Mouse (Mus musculus): ENCODE results near the gene Ccdc40. TPM values are rescaled to one million over a fixed set of nuclear protein-coding genes. Genes with fewer than 3 reads are reported as not detected.

The Ccdc40 gene
- polyA plus RNA-seq, 1 experiment from 2014 or later, result 2.9 TPM

- WGBS, result 3% methylated on average over 18 of the region's 18 CpGs
- Histone ChIP-seq H3K27me3 (ENCODE audit: control insufficient read depth, insufficient read depth, low read length) (no peaks in the 10 kb centered on the region), H3K4me1 (ENCODE audit: control insufficient read depth, insufficient read depth, low read length) (peaks cover 63% of the 10 kb centered on the region), H3K9ac (ENCODE audit: low read length) (peak overlapping the region; percentile 70), H3K27ac (ENCODE audit: low read length) (peak overlapping the region; percentile 99), H3K4me2 (ENCODE audit: low read depth, low read length) (peak overlapping the region; percentile 68), H3K36me3 (ENCODE audit: control insufficient read depth, insufficient read depth) (no peaks in the 10 kb centered on the region), H3K4me3 (ENCODE audit: low read length) (peak overlapping the region; percentile 38), H3K9me3 (replicated peaks; ENCODE audit: control insufficient read depth, low read length) (no peaks in the 10 kb centered on the region)
- ATAC-seq (replicated peaks; ENCODE audit: extremely low read depth, insufficient read depth, low FRiP score), result peak; percentile 85
Observed at GRCm38 (mm10) chr11:119215038-119215904, 13.1 kb upstream of the Ccdc40 start.

- peak overlapping the region; percentile 70 for H3K9ac ChIP-seq (ENCODE audit: low read length)
- peaks cover 63% of the 10 kb centered on the region for H3K4me1 ChIP-seq (ENCODE audit: control insufficient read depth, insufficient read depth, low read length)
- H3K36me3 ChIP-seq (ENCODE audit: control insufficient read depth, insufficient read depth), result no peaks in the 10 kb centered on the region
- H3K27me3 ChIP-seq (ENCODE audit: control insufficient read depth, insufficient read depth, low read length), result no peaks in the 10 kb centered on the region
- peak overlapping the region; percentile 68 for H3K4me2 ChIP-seq (ENCODE audit: low read depth, low read length)
- WGBS, result 27% methylated on average over 9 of the region's 9 CpGs
- peak overlapping the region; percentile 99 for H3K27ac ChIP-seq (ENCODE audit: low read length)
- ATAC-seq (replicated peaks; ENCODE audit: extremely low read depth, insufficient read depth, low FRiP score), result peak; percentile 19; the same call in 1 of the 2 replicates
- H3K4me3 ChIP-seq (ENCODE audit: low read length), result peak overlapping the region; percentile 38
- H3K9me3 ChIP-seq (replicated peaks; ENCODE audit: control insufficient read depth, low read length), result no peaks in the 10 kb centered on the region
Observed at GRCm38 (mm10) chr11:119215905-119216507, 12.4 kb upstream of the Ccdc40 start.

- Histone ChIP-seq H3K9ac (ENCODE audit: low read length) (no peak overlapping the region), H3K4me3 (ENCODE audit: low read length) (no peak overlapping the region), H3K27me3 (ENCODE audit: control insufficient read depth, insufficient read depth, low read length) (no peaks in the 10 kb centered on the region), H3K4me1 (ENCODE audit: control insufficient read depth, insufficient read depth, low read length) (peaks cover 63% of the 10 kb centered on the region), H3K9me3 (replicated peaks; ENCODE audit: control insufficient read depth, low read length) (no peaks in the 10 kb centered on the region), H3K27ac (ENCODE audit: low read length) (no peak overlapping the region), H3K4me2 (ENCODE audit: low read depth, low read length) (no peak overlapping the region), H3K36me3 (ENCODE audit: control insufficient read depth, insufficient read depth) (no peaks in the 10 kb centered on the region)
- ATAC-seq (replicated peaks; ENCODE audit: extremely low read depth, insufficient read depth, low FRiP score), result no peak
- WGBS, result 91% methylated on average over 6 of the region's 6 CpGs
Observed at GRCm38 (mm10) chr11:119217861-119218260, 10.5 kb upstream of the Ccdc40 start.

- Histone ChIP-seq H3K4me3 (ENCODE audit: low read length) (no peak overlapping the region), H3K4me1 (ENCODE audit: control insufficient read depth, insufficient read depth, low read length) (peaks cover 46% of the 10 kb centered on the region), H3K9ac (ENCODE audit: low read length) (peak overlapping the region; percentile 58), H3K4me2 (ENCODE audit: low read depth, low read length) (peak overlapping the region; percentile 52), H3K36me3 (ENCODE audit: control insufficient read depth, insufficient read depth) (no peaks in the 10 kb centered on the region), H3K27ac (ENCODE audit: low read length) (peak overlapping the region; percentile 80), H3K9me3 (replicated peaks; ENCODE audit: control insufficient read depth, low read length) (no peaks in the 10 kb centered on the region), H3K27me3 (ENCODE audit: control insufficient read depth, insufficient read depth, low read length) (no peaks in the 10 kb centered on the region)
- 22% methylated on average over 17 of the region's 17 CpGs for WGBS
- ATAC-seq (replicated peaks; ENCODE audit: extremely low read depth, insufficient read depth, low FRiP score), result peak; percentile 35
Observed at GRCm38 (mm10) chr11:119219816-119220465, 8.4 kb upstream of the Ccdc40 start.

GRCm38 (mm10) chr11:119221812-119222510 is 6.4 kb upstream of the Ccdc40 start:
- Histone ChIP-seq H3K36me3 (ENCODE audit: control insufficient read depth, insufficient read depth) (no peaks in the 10 kb centered on the region), H3K9me3 (replicated peaks; ENCODE audit: control insufficient read depth, low read length) (no peaks in the 10 kb centered on the region), H3K27me3 (ENCODE audit: control insufficient read depth, insufficient read depth, low read length) (no peaks in the 10 kb centered on the region), H3K9ac (ENCODE audit: low read length) (0 out of 2 replicates have a peak overlapping the region, but pooled peaks have one; percentile 14), H3K4me1 (ENCODE audit: control insufficient read depth, insufficient read depth, low read length) (peaks cover 30% of the 10 kb centered on the region), H3K4me3 (ENCODE audit: low read length) (no peak overlapping the region), H3K4me2 (ENCODE audit: low read depth, low read length) (no peak overlapping the region), H3K27ac (ENCODE audit: low read length) (no peak overlapping the region)
- 54% methylated on average over 10 of the region's 11 CpGs for WGBS
- ATAC-seq (replicated peaks; ENCODE audit: extremely low read depth, insufficient read depth, low FRiP score), result no peak

GRCm38 (mm10) chr11:119223124-119223890 is 5.1 kb upstream of the Ccdc40 start:
- 81% methylated on average over 20 of the region's 20 CpGs for WGBS
- no peak for ATAC-seq (replicated peaks; ENCODE audit: extremely low read depth, insufficient read depth, low FRiP score)
- no peaks in the 10 kb centered on the region for H3K27me3 ChIP-seq (ENCODE audit: control insufficient read depth, insufficient read depth, low read length)
- no peak overlapping the region for H3K27ac ChIP-seq (ENCODE audit: low read length)
- H3K36me3 ChIP-seq (ENCODE audit: control insufficient read depth, insufficient read depth), result no peaks in the 10 kb centered on the region
- no peak overlapping the region for H3K4me3 ChIP-seq (ENCODE audit: low read length)
- H3K4me2 ChIP-seq (ENCODE audit: low read depth, low read length), result no peak overlapping the region
- no peaks in the 10 kb centered on the region for H3K9me3 ChIP-seq (replicated peaks; ENCODE audit: control insufficient read depth, low read length)
- H3K9ac ChIP-seq (ENCODE audit: low read length), result no peak overlapping the region
- H3K4me1 ChIP-seq (ENCODE audit: control insufficient read depth, insufficient read depth, low read length), result peaks cover 34% of the 10 kb centered on the region

- Histone ChIP-seq H3K4me1 (ENCODE audit: control insufficient read depth, insufficient read depth, low read length) (peaks cover 32% of the 10 kb centered on the region), H3K36me3 (ENCODE audit: control insufficient read depth, insufficient read depth) (no peaks in the 10 kb centered on the region)
- 94% methylated on average over 6 of the region's 6 CpGs for WGBS
Observed at GRCm38 (mm10) chr11:119224926-119225325, 3.4 kb upstream of the Ccdc40 start.

GRCm38 (mm10) chr11:119225634-119226033 is 2.7 kb upstream of the Ccdc40 start:
- H3K4me2 ChIP-seq (ENCODE audit: low read depth, low read length), result no peak overlapping the region
- peaks cover 7% of the 10 kb centered on the region; the same call in 1 of the 2 replicates for H3K27me3 ChIP-seq (ENCODE audit: control insufficient read depth, insufficient read depth, low read length)
- H3K9ac ChIP-seq (ENCODE audit: low read length), result no peak overlapping the region
- H3K4me3 ChIP-seq (ENCODE audit: low read length), result no peak overlapping the region
- no peaks in the 10 kb centered on the region for H3K9me3 ChIP-seq (replicated peaks; ENCODE audit: control insufficient read depth, low read length)
- H3K4me1 ChIP-seq (ENCODE audit: control insufficient read depth, insufficient read depth, low read length), result peaks cover 25% of the 10 kb centered on the region
- H3K27ac ChIP-seq (ENCODE audit: low read length), result no peak overlapping the region
- H3K36me3 ChIP-seq (ENCODE audit: control insufficient read depth, insufficient read depth), result no peaks in the 10 kb centered on the region
- WGBS, result 80% methylated on average over 9 of the region's 9 CpGs
- no peak for ATAC-seq (replicated peaks; ENCODE audit: extremely low read depth, insufficient read depth, low FRiP score)

More at GRCm38 (mm10) chr11:119224926-119225325, 3.4 kb upstream of the Ccdc40 start:
- Histone ChIP-seq H3K4me2 (ENCODE audit: low read depth, low read length) (no peak overlapping the region), H3K4me3 (ENCODE audit: low read length) (no peak overlapping the region), H3K27me3 (ENCODE audit: control insufficient read depth, insufficient read depth, low read length) (peaks cover 4% of the 10 kb centered on the region; the same call in 1 of the 2 replicates), H3K9ac (ENCODE audit: low read length) (no peak overlapping the region), H3K9me3 (replicated peaks; ENCODE audit: control insufficient read depth, low read length) (no peaks in the 10 kb centered on the region), H3K27ac (ENCODE audit: low read length) (no peak overlapping the region)
- no peak for ATAC-seq (replicated peaks; ENCODE audit: extremely low read depth, insufficient read depth, low FRiP score)
